ENCODE assay signal across 8 mouse cellular contexts in the genomic region with DNA sequence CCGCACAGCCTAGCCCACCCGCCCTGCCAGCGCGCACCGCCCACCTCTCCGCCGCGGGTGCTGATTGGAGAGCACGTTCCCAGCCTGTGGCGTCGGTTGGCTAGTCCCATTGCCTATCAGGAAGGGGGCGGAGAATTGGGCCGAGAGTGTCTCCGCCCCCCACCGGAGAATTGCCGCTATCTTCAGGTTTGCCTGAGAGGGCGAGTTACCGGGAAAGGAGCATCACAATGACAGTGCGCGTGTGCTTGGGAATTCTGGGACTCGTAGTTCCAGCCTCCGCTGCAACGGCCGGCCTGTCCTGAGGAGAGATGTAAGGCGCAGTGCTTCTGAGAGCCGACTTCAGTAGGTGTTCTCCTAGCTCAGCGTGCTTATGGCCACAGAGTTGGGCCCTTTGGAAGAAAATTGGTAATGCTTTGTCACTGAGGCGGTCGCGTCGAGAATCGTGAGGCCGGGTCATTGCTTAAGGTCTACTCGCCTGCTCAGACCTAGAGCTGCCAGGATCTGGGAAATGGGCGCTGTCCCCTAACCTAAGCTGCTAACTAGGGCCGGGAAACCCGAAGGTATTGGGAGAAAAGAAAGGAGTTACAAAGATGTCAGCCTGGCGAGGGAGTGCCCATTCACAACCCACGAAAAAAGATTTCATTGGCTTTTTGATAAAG. TPM values are rescaled to one million over a fixed set of nuclear protein-coding genes. Genes with fewer than 3 reads are reported as not detected.
DNase-seq lines count a peak whose midpoint lies in the region; ATAC-seq and TF ChIP-seq lines count a peak whose summit lies in the region.

Ttbk2 (minus strand) TSS at position 181 of the 659 bp plus-strand sequence.

- peak within 1 kb of the TSS; percentile 94 for H3K4me3 ChIP-seq in forebrain, embryonic 10.5 days
- H3K4me3 ChIP-seq in heart, embryonic 15.5 days: peak within 1 kb of the TSS; percentile 99
- H3K4me3 ChIP-seq in liver, embryonic 14.5 days (ENCODE audit: insufficient read depth in 1 of 2, low read depth in 2 of 2, low read length in 2 of 2): peak within 1 kb of the TSS; percentile 89 to 90
- peak within 1 kb of the TSS; percentile 96 for H3K4me3 ChIP-seq in neural tube, embryonic 11.5 days (ENCODE audit: low read depth, low read length)
- peak within 1 kb of the TSS; percentile 90 for H3K4me3 ChIP-seq in stomach, postnatal 0 days (ENCODE audit: low read depth, low read length)

- TF ChIP-seq CTCF in liver, embryonic 14.5 days (IDR thresholded peaks at IDR 0.05; ENCODE audit: low read depth): peak; percentile 55
- TF ChIP-seq CTCF in stomach, postnatal 0 days (IDR thresholded peaks at IDR 0.05; ENCODE audit: low read depth): peak; percentile 55

- no peaks in the 10 kb centered on the region for H3K36me3 ChIP-seq in forebrain, embryonic 10.5 days (replicated peaks)
- H3K36me3 ChIP-seq in heart, embryonic 15.5 days: no peaks in the 10 kb centered on the region
- no peaks in the 10 kb centered on the region for H3K36me3 ChIP-seq in liver, embryonic 14.5 days (replicated peaks; ENCODE audit: control insufficient read depth, insufficient read depth, low read depth)
- no peaks in the 10 kb centered on the region for H3K36me3 ChIP-seq in neural tube, embryonic 11.5 days (ENCODE audit: control insufficient read depth, insufficient read depth, low read length)
- no peaks in the 10 kb centered on the region for H3K36me3 ChIP-seq in stomach, postnatal 0 days (ENCODE audit: control insufficient read depth, insufficient read depth, low read length)

- under 1% methylated on average over 39 of the region's 39 CpGs for WGBS in forebrain, embryonic 10.5 days
- 1% methylated on average over 39 of the region's 39 CpGs for WGBS in heart, embryonic 15.5 days
- under 1% methylated on average over 39 of the region's 39 CpGs for WGBS in liver, embryonic 14.5 days (ENCODE audit: insufficient replicate concordance)
- 1% methylated on average over 36 of the region's 39 CpGs for WGBS in neural tube, embryonic 11.5 days
- under 1% methylated on average over 39 of the region's 39 CpGs for WGBS in stomach, postnatal 0 days

- H3K4me2 ChIP-seq in heart, embryonic 15.5 days: peak within 1 kb of the TSS; percentile 90
- H3K4me2 ChIP-seq in liver, embryonic 14.5 days (ENCODE audit: low read depth): peak within 1 kb of the TSS; percentile 95
- H3K4me2 ChIP-seq in neural tube, embryonic 11.5 days (ENCODE audit: low read depth): peak within 1 kb of the TSS; percentile 58
- H3K4me2 ChIP-seq in stomach, postnatal 0 days (replicated peaks; ENCODE audit: low read depth): peak within 1 kb of the TSS; percentile 78

- peaks cover 22% of the 10 kb centered on the region for H3K4me1 ChIP-seq in forebrain, embryonic 10.5 days
- peaks cover 8% of the 10 kb centered on the region; the same call in 1 of the 2 replicates for H3K4me1 ChIP-seq in heart, embryonic 15.5 days (replicated peaks)
- H3K4me1 ChIP-seq in liver, embryonic 14.5 days (replicated peaks; ENCODE audit: control insufficient read depth in 2 of 2, insufficient read depth in 2 of 2, low read length in 1 of 2): peaks cover 7 to 10% of the 10 kb centered on the region in 2 experiments
- peaks cover 3% of the 10 kb centered on the region; the same call in 1 of the 2 replicates for H3K4me1 ChIP-seq in neural tube, embryonic 11.5 days (ENCODE audit: control insufficient read depth, insufficient read depth, low read length)
- no peaks in the 10 kb centered on the region for H3K4me1 ChIP-seq in stomach, postnatal 0 days (replicated peaks; ENCODE audit: control insufficient read depth, insufficient read depth)

- H3K27ac ChIP-seq in forebrain, embryonic 10.5 days: peak within 1 kb of the TSS; percentile 91
- H3K27ac ChIP-seq in heart, embryonic 15.5 days: peak within 1 kb of the TSS; percentile 76
- H3K27ac ChIP-seq in liver, embryonic 14.5 days: peak within 1 kb of the TSS; percentile 21; the same call in 1 of the 2 replicates
- H3K27ac ChIP-seq in neural tube, embryonic 11.5 days (ENCODE audit: low read depth, low read length): peak within 1 kb of the TSS; percentile 80
- peak within 1 kb of the TSS; percentile 53; the same call in 1 of the 2 replicates for H3K27ac ChIP-seq in stomach, postnatal 0 days (replicated peaks)

- no peaks in the 10 kb centered on the region for H3K9me3 ChIP-seq in forebrain, embryonic 10.5 days
- no peaks in the 10 kb centered on the region for H3K9me3 ChIP-seq in heart, embryonic 15.5 days (replicated peaks)
- H3K9me3 ChIP-seq in liver, embryonic 14.5 days (ENCODE audit: control insufficient read depth, low read length): no peaks in the 10 kb centered on the region
- H3K9me3 ChIP-seq in neural tube, embryonic 11.5 days (ENCODE audit: control insufficient read depth, low read length): no peaks in the 10 kb centered on the region
- H3K9me3 ChIP-seq in stomach, postnatal 0 days (ENCODE audit: control insufficient read depth, low read length): no peaks in the 10 kb centered on the region

- H3K27me3 ChIP-seq in forebrain, embryonic 10.5 days (ENCODE audit: poor library complexity, severe bottlenecking): no peaks in the 10 kb centered on the region
- no peaks in the 10 kb centered on the region for H3K27me3 ChIP-seq in heart, embryonic 15.5 days
- no peaks in the 10 kb centered on the region for H3K27me3 ChIP-seq in liver, embryonic 14.5 days (ENCODE audit: control insufficient read depth, insufficient read depth, low read length)
- H3K27me3 ChIP-seq in neural tube, embryonic 11.5 days (ENCODE audit: control insufficient read depth, insufficient read depth, low read length): no peaks in the 10 kb centered on the region
- no peaks in the 10 kb centered on the region for H3K27me3 ChIP-seq in stomach, postnatal 0 days (ENCODE audit: control insufficient read depth, insufficient read depth, low read length)

- ATAC-seq in heart, embryonic 15.5 days (replicated peaks; ENCODE audit: insufficient number of reproducible peaks, insufficient read depth, low FRiP score, low read depth): peak; percentile 100
- peak; percentile 100 for ATAC-seq in liver, embryonic 14.5 days (ENCODE audit: insufficient read depth)
- ATAC-seq in neural tube, embryonic 11.5 days (ENCODE audit: insufficient read depth, low FRiP score, low TSS enrichment): peak; percentile 100
- peak; percentile 99 for ATAC-seq in stomach, postnatal 0 days (ENCODE audit: low FRiP score, low TSS enrichment)

- peak; percentile 89 to 91 for DNase-seq in CD8-positive naive resting alpha-beta T cell, adult 2 months (ENCODE audit: low read depth in 2 of 2, low spot score in 2 of 2)
- peak; percentile 96 for DNase-seq in c-Kit-positive CD71-negative TER-119-negative erythroid progenitor cells, embryonic 14.5 days (ENCODE audit: low read depth)
- peak; percentile 97 for DNase-seq in forebrain, embryonic 10.5 days (ENCODE audit: extremely low spot score, low spot score)
- peak; percentile 98 for DNase-seq in kidney, postnatal 25 days
- peak; percentile 95 to 97 (median 96) for DNase-seq in liver, embryonic 14.5 days (ENCODE audit: low read depth in 3 of 3, low spot score in 3 of 3)
- DNase-seq in neural tube, embryonic 11.5 days (ENCODE audit: low spot score): peak; percentile 98
- peak; percentile 95 for DNase-seq in stomach, postnatal 0 days (ENCODE audit: low spot score)

- TF ChIP-seq EP300 in liver, embryonic 14.5 days (IDR thresholded peaks at IDR 0.05; ENCODE audit: low read depth): peak; percentile 62; the same call in 1 of the 2 replicates
- TF ChIP-seq EP300 in stomach, postnatal 0 days (optimal IDR thresholded peaks at IDR 0.05): no peak

- H3K9ac ChIP-seq in heart, embryonic 15.5 days: peak within 1 kb of the TSS; percentile 93
- peak within 1 kb of the TSS; percentile 77 for H3K9ac ChIP-seq in liver, embryonic 14.5 days (replicated peaks)
- H3K9ac ChIP-seq in neural tube, embryonic 11.5 days (ENCODE audit: low read length): peak within 1 kb of the TSS; percentile 84
- H3K9ac ChIP-seq in stomach, postnatal 0 days (ENCODE audit: low read length): peak within 1 kb of the TSS; percentile 75

RNA-seq across cellular contexts. Expression of gene Ttbk2, which starts in this region (rescaled TPM):
- polyA plus RNA-seq in forebrain, embryonic 10.5 days (2016; fragmentation: Nextera tagmentation; extraction: Ambion mirVana): 3.7 and 5.2 TPM in 2 replicates
- 2.4 and 2.9 TPM in 2 replicates for polyA plus RNA-seq in heart, embryonic 15.5 days (2015; fragmentation: Nextera tagmentation; extraction: Ambion mirVana)
- 0.60 and 0.81 TPM in 2 replicates for polyA plus RNA-seq in liver, embryonic 14.5 days (2012; rRNA removed)
- 0.42 and 0.54 TPM in 2 replicates for polyA plus RNA-seq in liver, embryonic 14.5 days (2014; fragmentation: Nextera tagmentation; extraction: Ambion mirVana)
- polyA plus RNA-seq in neural tube, embryonic 11.5 days (2014; fragmentation: Nextera tagmentation; extraction: Ambion mirVana): 9.4 and 11.8 TPM in 2 replicates
- polyA plus RNA-seq in stomach, postnatal 0 days (2015; fragmentation: Nextera tagmentation; extraction: Ambion mirVana): 0.95 and 1.2 TPM in 2 replicates

Comparison
In these comparisons a context has a peak if more than half of its experiments do, and no peak if none do; other contexts are left out.
1. Peak in every context shown above with its lines: DNase-seq, ATAC-seq, H3K4me3 ChIP-seq and H3K27ac ChIP-seq.
2. Peak in DNase-seq, ATAC-seq, H3K4me3 ChIP-seq, H3K27ac ChIP-seq, H3K9ac ChIP-seq and H3K4me2 ChIP-seq in liver, embryonic 14.5 days; RNA of the gene not detected or under 1 TPM.
3. H3K27ac ChIP-seq: peak in every context shown above with its lines; median percentile 91 in forebrain, embryonic 10.5 days; 80 in neural tube, embryonic 11.5 days; 76 in heart, embryonic 15.5 days; 53 in stomach, postnatal 0 days; 21 in liver, embryonic 14.5 days.